Mouse (Mus musculus): ENCODE results near the gene Slc26a9. TPM values are rescaled to one million over a fixed set of nuclear protein-coding genes. Genes with fewer than 3 reads are reported as not detected.

Gene Slc26a9
- total RNA-seq, 1 experiment = 0.36 TPM

DNA sequence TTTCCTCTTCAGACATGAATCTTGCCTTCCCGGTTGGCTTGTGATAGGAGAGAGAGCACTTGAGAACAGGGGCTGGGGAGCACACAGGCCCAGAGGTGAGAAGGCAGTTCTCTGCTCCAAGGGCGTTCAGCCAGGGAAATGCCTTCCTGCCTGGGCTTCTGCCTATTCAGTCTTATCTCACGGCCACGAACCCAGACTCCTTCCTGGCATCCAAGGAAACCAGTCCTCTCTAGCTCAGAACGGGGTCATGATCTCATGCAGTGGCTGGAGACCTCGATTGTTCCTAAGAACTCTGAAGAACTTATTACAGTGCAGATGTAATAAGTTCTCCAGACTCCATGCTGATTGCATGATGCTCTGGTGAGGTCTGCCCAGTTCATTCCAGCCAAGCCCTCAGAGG lies 17.2 kb upstream of the Slc26a9 start:
- DNase-seq (ENCODE audit: low read depth, low spot score) = no peak
- in situ Hi-C loops (cut with MboI; ENCODE audit: low sequenced_read_pairs in 2 of 2, unreplicated experiment in 2 of 2) = no loop called here
- Histone ChIP-seq H3K4me3 (ENCODE audit: insufficient read depth in 1 of 2, low read depth in 1 of 2, low read length in 2 of 2, poor library complexity in 1 of 2, severe bottlenecking in 1 of 2) (no peak overlapping the region), H3K36me3 (ENCODE audit: control insufficient read depth, insufficient read depth, low read length, poor library complexity, severe bottlenecking) (no peaks in the 10 kb centered on the region), H3K4me1 (ENCODE audit: control insufficient read depth in 2 of 2, insufficient read depth in 2 of 2, low read length in 2 of 2, poor library complexity in 1 of 2) (peaks cover 0 to 2% of the 10 kb centered on the region in 2 experiments; a peak in 1 of 4 replicates), H3K9me3 (ENCODE audit: control insufficient read depth, insufficient read depth, low read depth, low read length) (no peaks in the 10 kb centered on the region), H3K9ac (ENCODE audit: insufficient read depth, low read depth, low read length, poor library complexity, severe bottlenecking) (no peak overlapping the region), H3K27ac (ENCODE audit: insufficient read depth, low read depth, low read length, poor library complexity, severe bottlenecking) (no peak overlapping the region)
- no peak for TF ChIP-seq ZC3H11A (IDR thresholded peaks at IDR 0.05; ENCODE audit: borderline replicate concordance, low read depth, low read length)
- TF ChIP-seq ZNF384 (IDR thresholded peaks at IDR 0.05; ENCODE audit: low read depth, low read length) = no peak
- TF ChIP-seq HCFC1 (IDR thresholded peaks at IDR 0.05; ENCODE audit: borderline replicate concordance, insufficient read depth, low read length) = no peak
- TF ChIP-seq MAFK (IDR thresholded peaks at IDR 0.05; ENCODE audit: insufficient read depth, low read depth, low read length) = no peak
- TF ChIP-seq CHD2 (IDR thresholded peaks at IDR 0.05; ENCODE audit: low read depth, low read length) = no peak

DNA sequence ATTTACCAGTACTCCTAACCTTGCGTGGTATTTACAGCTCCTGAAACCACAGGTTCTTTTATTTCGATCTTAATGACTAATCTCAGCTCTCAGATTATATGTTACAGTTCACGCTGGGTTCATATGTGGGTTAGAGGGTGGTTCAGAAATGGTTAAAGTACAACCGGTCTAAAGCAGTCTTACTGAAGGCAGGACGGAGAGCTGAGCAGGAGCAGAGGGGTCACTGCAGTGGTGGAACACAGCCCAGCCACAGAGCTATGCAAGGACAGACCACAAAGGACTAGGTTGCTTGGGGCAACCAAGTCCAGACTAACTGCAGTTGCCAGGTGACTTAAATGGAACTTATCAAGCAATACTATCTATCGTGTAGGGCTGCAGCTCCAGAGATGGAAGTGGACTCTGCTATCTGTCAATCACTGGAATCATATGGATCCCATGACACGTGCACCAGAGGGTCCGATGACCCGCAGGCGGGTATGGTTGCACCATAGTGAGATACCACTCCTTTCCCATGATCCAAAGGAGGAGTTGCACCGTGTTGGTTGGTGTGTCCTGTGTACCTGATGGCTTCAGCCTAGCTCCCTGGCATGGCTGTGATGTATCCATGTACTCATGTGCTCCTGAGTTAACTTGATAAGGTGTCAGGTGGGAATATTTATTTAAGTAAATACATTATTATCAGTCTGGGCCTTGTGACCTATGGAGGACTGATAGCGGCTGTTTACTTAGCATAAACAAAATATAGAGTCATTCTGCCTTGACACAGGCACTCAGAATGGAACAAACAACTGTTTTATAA lies 13.0 kb upstream of the Slc26a9 start:
- Histone ChIP-seq H3K27ac (ENCODE audit: insufficient read depth, low read depth, low read length, poor library complexity, severe bottlenecking) (no peak overlapping the region), H3K4me3 (ENCODE audit: insufficient read depth in 1 of 2, low read depth in 1 of 2, low read length in 2 of 2, poor library complexity in 1 of 2, severe bottlenecking in 1 of 2) (no peak overlapping the region), H3K9me3 (ENCODE audit: control insufficient read depth, insufficient read depth, low read depth, low read length) (peaks cover 2% of the 10 kb centered on the region; the same call in 1 of the 2 replicates), H3K4me1 (ENCODE audit: control insufficient read depth in 2 of 2, insufficient read depth in 2 of 2, low read length in 2 of 2, poor library complexity in 1 of 2) (peaks cover 0 to 2% of the 10 kb centered on the region in 2 experiments; a peak in 1 of 4 replicates), H3K36me3 (ENCODE audit: control insufficient read depth, insufficient read depth, low read length, poor library complexity, severe bottlenecking) (no peaks in the 10 kb centered on the region), H3K9ac (ENCODE audit: insufficient read depth, low read depth, low read length, poor library complexity, severe bottlenecking) (no peak overlapping the region)
- no peak for DNase-seq (ENCODE audit: low read depth, low spot score)
- TF ChIP-seq ZNF384 (IDR thresholded peaks at IDR 0.05; ENCODE audit: low read depth, low read length) (no peak), MAFK (IDR thresholded peaks at IDR 0.05; ENCODE audit: insufficient read depth, low read depth, low read length) (no peak), HCFC1 (IDR thresholded peaks at IDR 0.05; ENCODE audit: borderline replicate concordance, insufficient read depth, low read length) (no peak), CHD2 (IDR thresholded peaks at IDR 0.05; ENCODE audit: low read depth, low read length) (no peak), ZC3H11A (IDR thresholded peaks at IDR 0.05; ENCODE audit: borderline replicate concordance, low read depth, low read length) (no peak)
- in situ Hi-C loops (cut with MboI; ENCODE audit: low sequenced_read_pairs in 2 of 2, unreplicated experiment in 2 of 2) = no loop called here

DNA sequence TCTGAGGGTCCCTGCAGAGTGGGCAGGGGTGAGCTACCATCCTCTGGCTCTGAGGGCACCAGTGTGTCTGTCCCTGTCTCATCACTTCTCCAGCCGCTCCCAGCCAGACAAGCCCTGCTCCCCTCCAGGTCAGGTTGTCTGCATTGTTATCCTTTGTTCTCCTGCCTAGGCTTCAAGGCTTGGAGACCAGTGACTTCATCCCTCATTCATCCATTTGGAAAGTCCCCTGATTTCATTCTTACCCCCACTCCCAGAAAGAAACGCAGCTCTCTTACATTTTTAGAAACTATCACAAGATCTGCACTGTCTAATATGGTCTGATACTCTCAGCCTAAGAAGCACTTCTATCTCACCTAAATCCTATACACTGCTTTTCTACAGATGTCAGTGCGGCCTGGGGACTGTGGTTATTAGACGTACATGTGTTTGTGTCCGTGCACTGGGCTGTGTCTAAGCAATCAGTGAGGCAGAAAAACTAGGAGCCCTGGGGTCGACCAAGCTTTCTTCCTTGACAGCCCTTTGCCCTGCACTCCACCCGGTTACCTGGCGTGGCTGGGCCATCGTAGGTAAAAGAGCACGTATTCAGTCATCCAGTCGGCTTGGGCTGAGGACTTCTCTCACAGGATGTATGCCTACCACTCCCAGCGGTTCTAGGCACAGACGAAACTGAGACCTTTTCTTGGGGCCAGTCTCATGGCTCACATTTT lies 10.2 kb upstream of the Slc26a9 start:
- in situ Hi-C loops (cut with MboI; ENCODE audit: low sequenced_read_pairs in 2 of 2, unreplicated experiment in 2 of 2) = no loop called here
- TF ChIP-seq ZNF384 (IDR thresholded peaks at IDR 0.05; ENCODE audit: low read depth, low read length) (no peak), MAFK (IDR thresholded peaks at IDR 0.05; ENCODE audit: insufficient read depth, low read depth, low read length) (no peak), HCFC1 (IDR thresholded peaks at IDR 0.05; ENCODE audit: borderline replicate concordance, insufficient read depth, low read length) (no peak), CHD2 (IDR thresholded peaks at IDR 0.05; ENCODE audit: low read depth, low read length) (no peak), ZC3H11A (IDR thresholded peaks at IDR 0.05; ENCODE audit: borderline replicate concordance, low read depth, low read length) (no peak)
- Histone ChIP-seq H3K27ac (ENCODE audit: insufficient read depth, low read depth, low read length, poor library complexity, severe bottlenecking) (no peak overlapping the region), H3K9ac (ENCODE audit: insufficient read depth, low read depth, low read length, poor library complexity, severe bottlenecking) (no peak overlapping the region), H3K36me3 (ENCODE audit: control insufficient read depth, insufficient read depth, low read length, poor library complexity, severe bottlenecking) (no peaks in the 10 kb centered on the region), H3K9me3 (ENCODE audit: control insufficient read depth, insufficient read depth, low read depth, low read length) (peaks cover 2% of the 10 kb centered on the region; the same call in 1 of the 2 replicates), H3K4me1 (ENCODE audit: control insufficient read depth in 2 of 2, insufficient read depth in 2 of 2, low read length in 2 of 2, poor library complexity in 1 of 2) (no peaks in the 10 kb centered on the region), H3K4me3 (ENCODE audit: insufficient read depth in 1 of 2, low read depth in 1 of 2, low read length in 2 of 2, poor library complexity in 1 of 2, severe bottlenecking in 1 of 2) (no peak overlapping the region)
- DNase-seq (ENCODE audit: low read depth, low spot score) = no peak

DNA sequence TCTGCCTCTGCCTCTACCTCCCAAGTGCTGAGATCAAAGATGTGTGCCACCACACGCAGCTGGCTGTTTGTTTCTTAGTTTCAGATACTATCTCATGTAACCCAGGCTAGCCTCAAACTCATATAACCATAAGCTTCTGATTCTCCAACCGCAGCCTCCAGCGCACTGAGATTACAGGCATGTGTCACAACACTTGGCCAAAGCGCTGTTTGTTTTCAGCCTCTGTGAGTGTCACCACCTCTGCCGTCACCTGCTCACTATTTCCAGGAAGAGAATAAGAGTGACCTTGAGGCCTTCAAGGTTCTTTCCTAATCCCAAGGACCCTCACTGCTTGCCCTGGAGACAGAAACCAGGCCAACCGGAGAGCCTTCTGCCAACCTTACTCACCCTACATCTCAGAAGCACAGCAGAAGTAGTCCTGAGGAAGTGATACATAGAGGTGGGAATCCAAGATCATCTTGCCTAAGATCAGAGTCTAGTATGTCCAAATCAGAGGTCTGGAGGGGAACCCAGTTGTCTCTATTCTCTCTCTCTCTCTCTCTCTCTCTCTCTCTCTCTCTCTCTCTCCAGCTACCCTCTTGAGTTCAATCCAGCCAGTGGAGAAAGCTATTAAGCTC lies 9.1 kb upstream of the Slc26a9 start:
- H3K36me3 ChIP-seq (ENCODE audit: control insufficient read depth, insufficient read depth, low read length, poor library complexity, severe bottlenecking) = no peaks in the 10 kb centered on the region
- H3K4me1 ChIP-seq (ENCODE audit: control insufficient read depth in 2 of 2, insufficient read depth in 2 of 2, low read length in 2 of 2, poor library complexity in 1 of 2) = no peaks in the 10 kb centered on the region
- no peak overlapping the region for H3K27ac ChIP-seq (ENCODE audit: insufficient read depth, low read depth, low read length, poor library complexity, severe bottlenecking)
- H3K4me3 ChIP-seq (ENCODE audit: insufficient read depth in 1 of 2, low read depth in 1 of 2, low read length in 2 of 2, poor library complexity in 1 of 2, severe bottlenecking in 1 of 2) = no peak overlapping the region
- no peak overlapping the region for H3K9ac ChIP-seq (ENCODE audit: insufficient read depth, low read depth, low read length, poor library complexity, severe bottlenecking)
- no peak for TF ChIP-seq CHD2 (IDR thresholded peaks at IDR 0.05; ENCODE audit: low read depth, low read length)
- no peak for TF ChIP-seq MAFK (IDR thresholded peaks at IDR 0.05; ENCODE audit: insufficient read depth, low read depth, low read length)
- TF ChIP-seq ZNF384 (IDR thresholded peaks at IDR 0.05; ENCODE audit: low read depth, low read length) = no peak
- TF ChIP-seq ZC3H11A (IDR thresholded peaks at IDR 0.05; ENCODE audit: borderline replicate concordance, low read depth, low read length) = no peak
- no peak for DNase-seq (ENCODE audit: low read depth, low spot score)
- peaks cover 2% of the 10 kb centered on the region; the same call in 1 of the 2 replicates for H3K9me3 ChIP-seq (ENCODE audit: control insufficient read depth, insufficient read depth, low read depth, low read length)
- in situ Hi-C loops (cut with MboI; ENCODE audit: low sequenced_read_pairs in 2 of 2, unreplicated experiment in 2 of 2) = no loop called here

Measured in ES-E14 (cell line).